Mouse (Mus musculus) layer of hippocampus, postnatal 36 days (tissue): ENCODE measurements around the gene Gm4181. TPM values are rescaled to one million over a fixed set of nuclear protein-coding genes. Genes with fewer than 3 reads are reported as not detected.
A peak's percentile ranks its signal among the peaks of the same experiment; 100 is the strongest.
"Not testable (repeated sequence)": the region's sequence is repeated elsewhere in the genome, so short reads cannot be mapped to it uniquely, and the experiment has no call there.

ENCODE experiments used
- DNase-seq, 2 experiments: peaks; one replicate each; pipeline ENCODE4 v3.0.0; 2022
- total RNA-seq, 2 experiments: library from RNA; stranded (reverse); gene quantifications; 2 replicates each; pipeline ENCODE4 v1.2.3; 2021

Gm4181 gene
- not detected for total RNA-seq

GRCm38 (mm10) chr14:51635566-51635965, at the start of gene Gm4181:
Gene Gm4181, minus strand, starts transcription at chr14:51635666.
- DNase-seq: not testable (repeated sequence)

GRCm38 (mm10) chr14:51677269-51677668, 41.8 kb upstream of the Gm4181 start:
- no peak for DNase-seq

- DNase-seq: peak; percentile 3 to 12
These were observed 3.0 kb downstream of the Gm4181 start for GRCm38 (mm10) chr14:51632426-51632825.

DNA sequence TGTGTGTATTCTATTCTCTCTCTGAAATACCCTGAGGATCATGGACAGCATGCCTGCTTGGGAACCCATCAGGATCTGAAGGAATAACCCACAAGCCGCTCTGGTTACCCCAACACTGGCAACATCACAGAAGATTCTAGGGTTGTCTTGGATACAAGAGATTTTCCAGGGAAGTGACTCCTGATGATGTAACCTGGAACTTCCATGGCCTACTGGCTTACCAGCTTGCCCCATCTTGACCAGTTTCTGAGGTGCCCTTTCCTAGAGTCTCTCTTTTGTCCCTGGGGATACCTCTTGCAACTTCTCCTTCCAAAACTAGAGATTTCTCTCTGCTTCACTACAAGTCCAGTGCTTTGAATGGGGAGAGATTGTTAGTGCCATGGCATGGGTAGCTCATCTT, 24.3 kb downstream of the Gm4181 start, which contains the start of gene Gm17078:
Gene Gm17078, minus strand, starts transcription at position 101 of the 400 bp plus-strand sequence.
- DNase-seq: no peak

DNA sequence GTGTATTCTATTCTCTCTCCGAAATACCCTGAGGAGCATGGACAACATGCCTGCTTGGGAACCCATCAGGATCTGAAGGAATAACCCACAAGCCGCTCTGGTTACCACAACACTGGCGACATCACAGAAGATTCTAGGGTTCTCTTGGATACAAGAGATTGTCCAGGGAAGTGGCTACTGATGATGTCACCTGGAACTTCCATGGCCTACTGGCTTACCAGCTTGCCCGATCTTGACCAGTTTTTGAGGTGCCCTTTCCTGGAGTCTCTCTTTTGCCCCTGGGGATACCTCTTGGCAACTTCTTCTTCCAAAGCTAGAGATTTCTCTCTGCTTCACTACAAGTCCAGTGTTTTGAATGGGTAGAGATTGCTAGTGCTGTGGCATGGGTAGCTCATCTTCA, 43.4 kb downstream of the Gm4181 start, which contains the start of gene Gm17174:
Gene Gm17174, minus strand, starts transcription at position 101 of the 400 bp plus-strand sequence.
- DNase-seq: not testable (repeated sequence)

Other genes with a start within 250 kb of the Gm4181 start
- gene Vmn2r88, start 224.8 kb downstream of the Gm4181 start, total RNA-seq: not detected
- not detected for gene Vmn2r89, start 183.8 kb downstream of the Gm4181 start, total RNA-seq
- gene Gm5622, start 82.9 kb downstream of the Gm4181 start, total RNA-seq: not detected
- gene Gm17175, start 61.6 kb downstream of the Gm4181 start, total RNA-seq: not detected
- gene Gm17174, start 43.5 kb downstream of the Gm4181 start, total RNA-seq: not detected
- not detected for gene Gm17078, start 24.4 kb downstream of the Gm4181 start, total RNA-seq
- gene Gm17079, start 59.8 kb upstream of the Gm4181 start, total RNA-seq: not detected
- not detected for gene Gm5800, start 81.5 kb upstream of the Gm4181 start, total RNA-seq
- gene Ang4, start 137.9 kb upstream of the Gm4181 start, total RNA-seq: not detected
- gene AY358078, start 164.4 kb upstream of the Gm4181 start, total RNA-seq: not detected
- not detected for gene Ear6, start 218.0 kb upstream of the Gm4181 start, total RNA-seq
- gene Mettl17, start 249.2 kb upstream of the Gm4181 start, total RNA-seq: 10 to 100 TPM; 40.8 to 50.5 TPM